Mouse (Mus musculus) intestine, embryonic 14.5 days (tissue): ENCODE results near the gene Bcl9. TPM values are rescaled to one million over a fixed set of nuclear protein-coding genes. Genes with fewer than 3 reads are reported as not detected.
A peak's percentile ranks its signal among the peaks of the same experiment; 100 is the strongest.

Source experiments
- ATAC-seq: fragments of 200-750 bp; cut with Nextera tagmentation; replicated peaks from 2 replicates; pipeline ENCODE4 v1.8.0; 2017; ENCODE audit warnings: low read depth, moderate number of reproducible peaks, moderate TSS enrichment, moderate library complexity; ENCODE audit not compliant: low FRiP score, low TSS enrichment
- DNase-seq: peaks from one replicate; pipeline ENCODE4 v3.0.0-alpha.2; 2018; ENCODE audit warnings: low spot score
- H3K27ac ChIP-seq: fragments of 300-500 bp; sonication (generic); 2 replicates; pipeline ENCODE4 v1.5.1; 2014; ENCODE audit warnings: low read depth, mild to moderate bottlenecking, control low read depth
- H3K27me3 ChIP-seq: fragments of 300-500 bp; sonication (generic); replicated peaks from 2 replicates; pipeline ENCODE4 v1.6.1; 2014; ENCODE audit warnings: low read length, control low read depth; ENCODE audit not compliant: control insufficient read depth, insufficient read depth
- H3K36me3 ChIP-seq: fragments of 300-500 bp; sonication (generic); 2 replicates; pipeline ENCODE4 v1.6.1; 2014; ENCODE audit warnings: low read length, control low read depth; ENCODE audit not compliant: control insufficient read depth, insufficient read depth
- H3K4me1 ChIP-seq: fragments of 300-500 bp; sonication (generic); replicated peaks from 2 replicates; pipeline ENCODE4 v1.6.1; 2014; ENCODE audit warnings: low read length, control low read depth, mixed read lengths; ENCODE audit not compliant: control insufficient read depth, insufficient read depth
- H3K4me2 ChIP-seq: fragments of 300-500 bp; sonication (generic); 2 replicates; pipeline ENCODE4 v1.6.1; 2014; ENCODE audit warnings: low read length
- H3K4me3 ChIP-seq: fragments of 300-500 bp; sonication (generic); 2 replicates; pipeline ENCODE4 v1.5.1; 2014; ENCODE audit warnings: low read depth, low read length, control low read depth, mixed read lengths
- H3K9ac ChIP-seq: fragments of 300-500 bp; sonication (generic); 2 replicates; pipeline ENCODE4 v1.6.1; 2014; ENCODE audit warnings: mild to moderate bottlenecking, low read length
- H3K9me3 ChIP-seq: fragments of 300-500 bp; sonication (generic); 2 replicates; pipeline ENCODE4 v1.6.1; 2016; ENCODE audit warnings: low read length, control low read depth; ENCODE audit not compliant: control insufficient read depth
- WGBS: fragments of 180-500 bp; shearing (Covaris S2); extraction: QIAGEN DNeasy Blood & Tissue Kit; methylation state at CpG from one replicate; pipeline ENCODE4 v1.1.7; 2014; 5-methylcytosine and 5-hydroxymethylcytosine counted together
- polyA plus RNA-seq: library from polyadenylated mRNA; unstranded; fragments of >200 nt; fragmentation: Nextera tagmentation; extraction: Ambion mirVana; gene quantifications from 2 replicates; pipeline ENCODE4 v1.2.1, GENCODE M21; 2014

The Bcl9 gene
- polyA plus RNA-seq = 49.1 and 50.3 TPM in 2 replicates

- H3K4me3 ChIP-seq = peak within 1 kb of the TSS; percentile 66
- H3K27me3 ChIP-seq = no peaks in the 10 kb centered on the region
- no peaks in the 10 kb centered on the region for H3K36me3 ChIP-seq
- H3K4me1 ChIP-seq = peaks cover 15% of the 10 kb centered on the region
- peak; percentile 74 for ATAC-seq
- H3K4me2 ChIP-seq = peak within 1 kb of the TSS; percentile 89
- peak; percentile 92 for DNase-seq
- peak within 1 kb of the TSS; percentile 74 for H3K9ac ChIP-seq
- H3K9me3 ChIP-seq = no peaks in the 10 kb centered on the region
- WGBS = 0% methylated on average over 21 of the region's 21 CpGs
- H3K27ac ChIP-seq = peak within 1 kb of the TSS; percentile 99
Measured at GRCm38 (mm10) chr3:97297553-97298432, at the start of gene Bcl9. Gene Bcl9 (minus strand): TSS chr3:97297917.

- Histone ChIP-seq H3K4me3 (no peak overlapping the region), H3K9ac (no peak overlapping the region), H3K27me3 (no peaks in the 10 kb centered on the region), H3K36me3 (no peaks in the 10 kb centered on the region), H3K4me1 (peaks cover 19% of the 10 kb centered on the region), H3K9me3 (no peaks in the 10 kb centered on the region), H3K27ac (no peak overlapping the region), H3K4me2 (no peak overlapping the region)
- ATAC-seq (peak; percentile 15; the same call in 1 of the 2 replicates), DNase-seq (no peak)
- WGBS = 59% methylated on average over 5 of the region's 5 CpGs
Measured at GRCm38 (mm10) chr3:97339193-97339576, 41.5 kb upstream of the Bcl9 start.

GRCm38 (mm10) chr3:97338522-97339192, 40.9 kb upstream of the Bcl9 start:
- Histone ChIP-seq H3K4me2 (no peak overlapping the region), H3K4me1 (peaks cover 19% of the 10 kb centered on the region), H3K27ac (no peak overlapping the region), H3K27me3 (no peaks in the 10 kb centered on the region), H3K9ac (no peak overlapping the region), H3K9me3 (no peaks in the 10 kb centered on the region), H3K4me3 (no peak overlapping the region), H3K36me3 (no peaks in the 10 kb centered on the region)
- DNase-seq (peak; percentile 99), ATAC-seq (peak; percentile 80)
- 37% methylated on average over 13 of the region's 13 CpGs for WGBS

GRCm38 (mm10) chr3:97337306-97337705, 39.6 kb upstream of the Bcl9 start:
- WGBS = 40% methylated on average over 11 of the region's 11 CpGs
- peaks cover 19% of the 10 kb centered on the region for H3K4me1 ChIP-seq
- no peak overlapping the region for H3K27ac ChIP-seq
- H3K9me3 ChIP-seq = no peaks in the 10 kb centered on the region
- H3K27me3 ChIP-seq = no peaks in the 10 kb centered on the region
- ATAC-seq (no peak), DNase-seq (no peak)
- H3K4me3 ChIP-seq = no peak overlapping the region
- peak overlapping the region; percentile 22; the same call in 1 of the 2 replicates for H3K4me2 ChIP-seq
- H3K9ac ChIP-seq = no peak overlapping the region
- no peaks in the 10 kb centered on the region for H3K36me3 ChIP-seq

GRCm38 (mm10) chr3:97336331-97336730, 38.6 kb upstream of the Bcl9 start:
- 69% methylated on average over 4 of the region's 4 CpGs for WGBS
- H3K4me2 ChIP-seq = no peak overlapping the region

GRCm38 (mm10) chr3:97334618-97335017, 36.9 kb upstream of the Bcl9 start:
- H3K9ac ChIP-seq = no peak overlapping the region
- no peak for DNase-seq
- H3K27me3 ChIP-seq = no peaks in the 10 kb centered on the region
- H3K27ac ChIP-seq = no peak overlapping the region
- no peak overlapping the region for H3K4me3 ChIP-seq
- H3K4me2 ChIP-seq = no peak overlapping the region
- no peaks in the 10 kb centered on the region for H3K9me3 ChIP-seq
- no peak for ATAC-seq
- no peaks in the 10 kb centered on the region for H3K36me3 ChIP-seq
- H3K4me1 ChIP-seq = peaks cover 19% of the 10 kb centered on the region
- WGBS = 37% methylated on average over 9 of the region's 9 CpGs

More at GRCm38 (mm10) chr3:97336331-97336730, 38.6 kb upstream of the Bcl9 start:
- H3K9me3 ChIP-seq = no peaks in the 10 kb centered on the region
- H3K4me1 ChIP-seq = peaks cover 19% of the 10 kb centered on the region
- no peak overlapping the region for H3K4me3 ChIP-seq
- H3K27me3 ChIP-seq = no peaks in the 10 kb centered on the region
- no peak for DNase-seq
- no peaks in the 10 kb centered on the region for H3K36me3 ChIP-seq
- no peak for ATAC-seq
- H3K27ac ChIP-seq = no peak overlapping the region
- H3K9ac ChIP-seq = no peak overlapping the region

GRCm38 (mm10) chr3:97332172-97332571, 34.5 kb upstream of the Bcl9 start:
- no peak overlapping the region for H3K9ac ChIP-seq
- ATAC-seq (no peak), DNase-seq (no peak)
- H3K4me2 ChIP-seq = no peak overlapping the region
- 89% methylated on average over 12 of the region's 12 CpGs for WGBS
- H3K36me3 ChIP-seq = no peaks in the 10 kb centered on the region
- no peaks in the 10 kb centered on the region for H3K9me3 ChIP-seq
- no peak overlapping the region for H3K27ac ChIP-seq
- H3K4me1 ChIP-seq = peaks cover 11% of the 10 kb centered on the region
- no peaks in the 10 kb centered on the region for H3K27me3 ChIP-seq
- no peak overlapping the region for H3K4me3 ChIP-seq

- whole genome bisulfite sequencing = 88% methylated on average over 2 of the region's 2 CpGs
- Histone ChIP-seq H3K4me3 (no peak overlapping the region), H3K4me2 (no peak overlapping the region), H3K9me3 (no peaks in the 10 kb centered on the region), H3K27me3 (no peaks in the 10 kb centered on the region), H3K27ac (no peak overlapping the region), H3K9ac (no peak overlapping the region), H3K4me1 (peaks cover 8% of the 10 kb centered on the region; the same call in 1 of the 2 replicates), H3K36me3 (no peaks in the 10 kb centered on the region)
- ATAC-seq (no peak), DNase-seq (no peak)
Measured at GRCm38 (mm10) chr3:97327809-97328208, 30.1 kb upstream of the Bcl9 start.
